Mouse (Mus musculus) 3134 (cell line): ENCODE data around the gene Acyp1.
"Not testable (repeated sequence)": the region's sequence is repeated elsewhere in the genome, so short reads cannot be mapped to it uniquely, and the experiment has no call there.

Experiments
- DNase-seq: peaks from one replicate; pipeline ENCODE4 v3.0.0-alpha.2; 2011; ENCODE audit warnings: low spot score; ENCODE audit not compliant: insufficient read length; ENCODE audit errors: extremely low read depth

Acyp1 gene

GRCm38 (mm10) chr12:85284996-85285395 is 3.2 kb downstream of the Acyp1 start:
- DNase-seq = no peak

- DNase-seq = no peak
Observed at GRCm38 (mm10) chr12:85284331-85284730, 3.9 kb downstream of the Acyp1 start.

DNA sequence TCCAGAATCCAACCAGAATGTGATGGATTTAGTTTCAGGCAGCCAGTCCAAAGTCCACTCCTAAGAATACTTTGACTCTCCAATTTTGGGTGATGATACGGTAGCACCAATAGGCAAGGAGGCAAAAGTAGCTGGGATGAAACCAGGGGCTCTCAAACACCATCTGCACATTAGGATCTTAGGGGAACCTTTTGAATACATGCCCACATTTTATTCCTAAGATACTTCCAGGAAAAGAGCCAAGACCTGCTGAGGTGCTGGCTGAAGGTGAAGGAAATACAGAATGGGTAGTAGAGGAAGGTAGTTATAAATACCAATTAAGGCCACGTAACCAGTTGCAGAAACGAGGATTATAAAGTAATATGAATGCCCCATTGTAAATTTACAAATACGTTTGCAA is 6.5 kb downstream of the Acyp1 start:
- DNase-seq = not testable (repeated sequence)

DNA sequence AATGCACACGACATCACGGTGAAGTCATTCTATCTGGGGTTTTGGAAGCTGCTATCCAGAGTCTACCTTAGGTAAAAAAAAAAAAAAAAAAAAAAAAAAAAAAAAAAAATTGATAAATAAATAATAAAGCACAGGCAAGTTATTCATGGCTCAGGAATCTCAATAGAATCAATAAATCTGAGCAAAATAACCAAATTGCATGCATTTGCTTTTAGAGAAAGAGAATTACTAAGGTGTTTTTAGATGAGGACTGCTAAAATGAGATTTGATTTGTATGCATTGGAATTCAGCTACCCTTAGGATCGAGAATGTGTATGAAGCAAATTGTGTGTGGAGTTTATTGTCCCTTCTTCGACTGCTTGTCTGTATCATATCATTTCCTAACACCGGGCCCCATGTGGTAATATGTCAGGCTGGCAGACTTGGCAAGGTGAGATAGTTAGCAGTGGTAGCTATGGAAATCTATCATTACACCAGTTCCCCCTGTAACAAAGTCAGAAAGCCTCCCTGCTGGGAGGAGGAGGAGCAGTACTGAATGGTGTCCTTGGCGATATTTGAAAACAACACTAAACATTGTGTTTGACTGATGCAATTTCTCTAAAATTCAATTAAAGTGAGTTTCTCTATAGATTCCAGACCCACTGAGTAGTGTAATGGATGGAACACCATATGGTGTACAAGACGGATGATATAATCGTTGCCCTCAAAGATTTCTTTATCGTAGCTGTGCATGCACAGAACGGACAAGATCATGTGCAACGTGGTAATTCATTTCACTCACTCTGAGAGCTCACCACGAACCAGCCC is 7.2 kb downstream of the Acyp1 start:
- DNase-seq = no peak

DNA sequence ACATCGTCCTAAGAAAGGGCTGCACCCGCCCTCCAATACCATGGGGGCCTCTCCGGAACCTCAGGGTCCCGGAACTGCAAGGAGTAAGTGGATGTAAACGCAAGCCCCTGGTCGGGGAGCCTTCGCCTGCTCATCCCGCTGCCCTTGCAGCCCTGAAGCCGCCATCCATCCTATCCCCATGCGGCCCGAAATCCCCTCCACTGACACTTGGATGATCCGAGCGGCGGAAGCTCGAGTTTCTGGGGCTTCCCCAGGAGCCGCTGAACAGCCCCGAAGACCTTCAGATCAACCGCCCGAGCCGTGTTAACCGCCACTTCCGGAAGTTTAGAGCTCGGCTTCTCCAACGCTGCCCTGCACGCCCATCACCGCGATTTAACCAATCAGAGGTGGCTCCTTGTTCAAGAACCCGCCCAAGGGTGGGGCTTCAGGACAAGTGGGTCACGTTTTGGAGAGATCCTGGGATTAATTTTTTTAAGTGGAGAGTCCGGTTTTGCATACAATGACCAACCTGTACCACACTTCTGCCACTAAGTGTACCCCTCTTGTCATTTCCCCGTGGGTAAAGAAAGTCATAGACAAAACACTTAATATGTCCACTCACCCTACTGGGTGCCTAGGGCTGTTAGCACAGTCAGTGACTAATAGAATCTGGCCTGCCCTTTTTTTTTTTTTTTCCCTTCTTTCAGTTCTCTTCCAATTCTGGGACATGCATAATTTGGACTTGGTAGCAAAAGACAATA is 8.0 kb downstream of the Acyp1 start:
- DNase-seq = peak; percentile 86

DNA sequence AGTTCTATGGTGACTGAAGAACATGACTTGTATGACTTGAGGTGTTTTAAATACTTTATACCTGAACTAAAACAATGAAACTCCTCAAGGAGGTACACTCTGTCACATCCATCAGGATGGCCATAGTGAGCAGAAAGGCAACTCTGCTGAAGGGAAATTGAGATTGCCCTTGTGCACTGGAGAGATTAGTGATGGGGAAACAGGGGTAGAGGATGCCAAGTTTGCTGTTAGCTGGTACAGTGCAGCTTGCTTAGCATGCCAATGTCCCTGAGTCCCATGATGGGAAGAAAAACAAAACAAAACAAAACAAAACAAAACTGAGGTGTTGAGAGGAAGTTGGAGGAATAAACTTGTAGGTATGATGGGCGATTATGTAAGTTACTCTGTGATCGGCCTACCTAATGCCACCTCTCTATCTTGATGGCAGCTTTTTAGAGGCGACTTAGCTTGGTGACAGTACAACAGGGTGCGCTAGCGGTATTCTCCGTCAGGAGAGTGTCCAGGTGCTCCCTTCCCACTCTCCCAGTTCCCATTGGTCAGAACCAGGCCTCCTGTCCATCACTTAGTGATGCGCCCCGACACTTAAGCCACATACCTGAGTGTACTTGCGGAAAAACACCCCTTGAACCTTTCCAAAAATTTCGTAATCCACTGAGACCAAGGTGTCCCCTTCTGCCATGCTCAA is 8.7 kb downstream of the Acyp1 start:
- no peak for DNase-seq

GRCm38 (mm10) chr12:85278919-85279318 is 9.3 kb downstream of the Acyp1 start:
- no peak for DNase-seq

GRCm38 (mm10) chr12:85276273-85276672 is 12.0 kb downstream of the Acyp1 start:
- no peak for DNase-seq

DNA sequence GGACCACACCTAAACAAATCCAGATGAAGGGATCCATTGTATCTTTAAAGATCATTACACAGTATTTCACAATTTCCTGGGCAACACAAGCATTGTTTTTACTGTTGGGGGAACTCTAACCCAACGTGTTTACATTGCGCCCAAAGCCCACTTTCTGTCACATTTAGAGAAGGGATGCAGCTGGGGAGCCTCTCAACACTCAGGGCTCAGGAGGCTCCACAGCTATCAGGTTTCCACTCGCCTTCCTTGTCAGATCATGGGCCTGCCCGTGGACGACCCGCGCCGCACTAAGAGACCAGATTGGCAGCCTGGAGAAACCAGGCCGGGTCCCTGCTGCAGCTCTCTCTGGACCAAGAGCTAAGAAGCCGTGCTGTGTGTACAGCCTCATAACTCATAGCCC is 14.7 kb downstream of the Acyp1 start:
- no peak for DNase-seq

DNA sequence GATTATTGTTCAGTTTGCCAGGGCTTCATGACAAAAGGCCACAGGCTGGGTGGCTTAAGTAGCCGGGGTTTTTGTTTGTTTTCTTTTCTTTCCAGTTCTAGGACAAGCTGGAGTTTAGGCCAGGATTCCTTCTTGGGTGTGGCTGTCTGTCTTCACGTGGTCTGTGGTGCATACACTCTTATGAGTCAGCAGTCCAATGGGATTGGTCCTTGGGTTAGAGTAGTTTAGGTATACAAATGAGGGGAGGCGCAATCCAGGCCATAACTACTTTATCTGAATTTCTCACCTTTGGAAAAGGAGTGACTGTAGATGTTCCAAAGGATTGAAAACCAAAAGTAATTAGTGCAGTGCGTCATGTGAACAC is 16.4 kb downstream of the Acyp1 start:
- DNase-seq = peak; percentile 58

GRCm38 (mm10) chr12:85271132-85271842 is 17.0 kb downstream of the Acyp1 start:
- no peak for DNase-seq

GRCm38 (mm10) chr12:85270319-85270718 is 17.9 kb downstream of the Acyp1 start, which contains the start of gene Mlh3:
Gene Mlh3, minus strand, starts transcription at chr12:85270599.
- DNase-seq = no peak

DNA sequence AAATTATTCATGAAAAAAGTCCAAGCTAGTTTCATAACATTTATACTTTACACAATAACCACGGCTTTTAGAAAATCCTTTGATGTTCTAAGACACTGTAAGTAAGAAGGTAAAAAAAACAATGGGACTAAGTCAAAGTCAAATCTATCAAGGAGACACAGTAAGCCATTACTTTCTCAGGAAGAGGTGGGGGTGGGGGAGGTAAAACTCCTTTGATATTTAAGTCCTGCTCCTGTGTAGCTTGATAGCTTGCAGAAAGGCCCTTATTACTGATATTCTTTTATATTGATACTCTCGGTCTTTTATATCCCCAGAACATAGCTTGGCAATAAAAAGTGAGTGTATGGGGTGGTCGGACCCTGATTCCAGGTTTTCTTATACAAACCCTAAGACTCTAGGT is 18.4 kb downstream of the Acyp1 start:
- no peak for DNase-seq

DNA sequence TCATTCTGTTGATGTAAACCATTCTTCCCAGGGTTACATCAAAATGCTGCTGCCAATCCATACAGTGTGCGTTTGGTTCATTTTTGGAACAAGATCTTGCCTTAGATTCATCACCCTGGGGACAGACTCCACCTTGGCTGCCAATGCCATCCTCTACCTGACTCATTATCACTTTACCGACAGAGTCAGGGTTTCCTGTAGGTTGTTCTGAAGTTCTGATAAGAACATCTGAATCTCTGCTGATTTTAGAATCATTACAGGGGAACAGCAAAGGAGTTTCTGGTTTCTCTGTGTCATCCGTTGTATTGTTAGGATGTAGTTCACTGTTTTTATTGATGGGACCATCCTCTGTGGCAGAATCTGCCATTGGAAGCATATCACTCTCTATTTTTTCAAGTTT is 22.0 kb downstream of the Acyp1 start:
- no peak for DNase-seq

DNA sequence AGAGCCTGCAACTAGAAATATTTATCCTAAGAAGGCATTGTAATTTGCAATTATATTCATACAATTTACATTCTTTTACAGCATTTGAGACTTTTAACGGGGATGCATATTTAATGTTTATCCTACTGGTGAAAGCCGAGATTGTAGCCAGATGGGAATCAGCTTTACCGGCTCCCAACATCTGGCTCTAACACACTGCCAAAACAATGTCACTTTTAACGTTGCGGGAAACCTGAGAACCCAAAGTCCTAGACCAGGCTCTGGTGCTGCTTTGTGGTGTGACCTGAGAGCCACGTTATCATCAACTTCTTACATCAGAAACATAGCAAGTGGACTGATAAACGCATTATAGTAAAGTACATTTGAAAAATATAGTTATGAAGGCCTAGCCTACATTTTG is 23.3 kb downstream of the Acyp1 start:
- no peak for DNase-seq

DNA sequence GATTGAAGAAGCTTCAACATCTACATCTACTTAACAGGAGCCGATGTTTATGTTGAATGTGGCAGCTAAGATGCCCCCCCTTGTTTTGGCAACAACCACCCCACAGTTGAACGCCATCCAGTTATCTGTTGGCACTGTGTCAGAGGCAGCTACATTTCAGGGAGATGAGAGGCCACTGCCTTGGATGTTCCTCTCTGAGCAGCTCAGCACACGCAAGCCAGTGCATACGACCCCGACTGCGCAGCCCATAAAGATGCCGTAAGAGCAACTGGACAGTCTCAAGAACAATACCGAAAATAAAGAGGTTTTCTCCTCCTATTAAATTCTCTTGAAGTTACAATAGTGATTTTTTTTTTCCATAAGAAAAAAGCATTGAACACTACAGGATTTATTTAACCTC is 23.7 kb downstream of the Acyp1 start:
- DNase-seq = no peak

- no peak for DNase-seq
Observed at GRCm38 (mm10) chr12:85263190-85263589, 25.0 kb downstream of the Acyp1 start.

DNA sequence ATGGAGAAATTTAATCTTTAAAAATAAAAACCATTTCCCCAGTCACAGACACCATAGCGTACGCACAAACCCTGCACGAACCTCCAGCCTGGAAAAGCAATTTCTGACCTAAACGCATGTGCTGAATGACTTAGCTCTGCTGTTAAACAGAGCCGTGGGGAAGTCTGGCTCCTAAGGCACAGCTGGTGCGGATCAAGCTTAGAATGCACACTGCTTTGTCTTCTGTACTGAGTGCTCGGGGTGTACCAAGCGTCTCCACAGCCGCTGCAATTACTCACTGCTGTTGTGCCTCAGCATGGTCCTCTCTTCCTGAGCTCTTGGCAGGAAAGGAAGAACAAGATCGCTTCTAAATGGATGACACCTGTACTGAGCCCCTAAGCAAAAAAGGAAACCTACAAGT is 25.7 kb downstream of the Acyp1 start:
- DNase-seq = no peak

DNA sequence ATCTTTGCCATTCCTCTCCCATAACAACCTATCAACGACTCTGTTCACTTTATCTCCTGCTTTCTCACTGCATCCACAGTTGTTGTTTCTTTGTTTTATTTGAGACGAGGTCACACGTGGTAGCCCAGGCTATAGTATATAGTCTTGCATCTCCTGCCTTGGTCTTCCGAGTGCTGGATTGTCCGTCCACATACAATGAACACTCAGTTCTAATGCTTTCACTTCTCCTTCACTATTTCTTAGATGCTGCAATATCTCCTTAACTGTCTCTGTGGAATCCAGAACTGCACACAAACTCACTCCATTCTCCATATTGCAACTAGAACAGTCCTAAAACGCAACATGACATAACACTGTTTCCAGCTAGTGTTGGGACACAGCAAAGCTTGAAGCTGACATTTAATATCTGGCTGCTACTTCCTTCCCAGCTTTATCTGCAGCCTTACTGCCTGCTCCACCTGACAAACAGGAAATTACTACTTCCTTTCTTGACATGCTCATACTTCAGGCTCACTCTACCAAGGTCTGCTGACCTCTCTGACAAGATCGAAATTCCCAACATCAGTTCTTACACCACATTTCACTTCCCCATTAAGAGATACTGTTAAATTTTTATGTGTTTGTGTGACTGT is 31.1 kb downstream of the Acyp1 start:
- no peak for DNase-seq

DNA sequence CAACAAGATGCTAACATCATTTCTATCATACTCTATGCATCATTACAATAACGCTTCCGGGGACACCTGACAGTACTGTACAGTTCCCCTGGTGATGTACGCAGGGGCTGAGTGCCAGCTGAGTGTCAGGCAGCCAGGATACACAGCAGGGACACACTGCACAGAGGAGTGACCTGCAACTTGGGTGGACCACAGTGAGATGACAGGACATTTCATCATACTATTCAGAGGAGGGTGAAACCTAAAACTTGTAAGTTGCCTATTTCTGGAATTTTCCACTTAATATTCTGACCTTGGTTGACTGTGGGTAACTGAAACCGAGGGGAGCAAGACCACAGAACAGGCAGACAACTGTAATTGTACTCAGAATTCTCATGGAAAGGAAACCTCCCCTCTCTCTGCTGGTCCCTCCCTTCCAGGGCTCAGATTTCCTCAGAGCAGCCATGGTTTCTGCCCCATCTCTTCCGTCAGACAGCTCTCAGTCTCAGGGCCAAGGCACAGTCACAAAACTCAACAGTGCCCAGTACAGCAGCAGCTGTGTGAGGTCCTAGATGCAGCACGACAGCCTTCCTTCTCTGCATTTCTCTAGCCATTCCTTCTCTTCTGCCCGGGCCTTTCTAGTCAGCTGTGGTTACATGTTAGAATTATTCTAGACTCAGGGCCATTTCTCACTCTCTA is 32.0 kb downstream of the Acyp1 start:
- peak; percentile 16 for DNase-seq
